Mouse (Mus musculus) heart, embryonic 13.5 days (tissue): ENCODE measurements at regions not wholly inside any gene's neighbourhood (a gene's known extent, or its start where the extent isn't known, plus 50 kb on each side); places are given as distances from the start of the nearest gene placed in this dataset.
A peak's percentile ranks its signal among the peaks of the same experiment; 100 is the strongest.

Source experiments
- ATAC-seq: fragments of 200-750 bp; cut with Nextera tagmentation; 2 replicates; pipeline ENCODE4 v1.8.0; 2017; ENCODE audit warnings: moderate TSS enrichment; ENCODE audit not compliant: insufficient number of reproducible peaks, low FRiP score, low TSS enrichment; ENCODE audit errors: extremely low read depth
- H3K27ac ChIP-seq: fragments of 300-500 bp; sonication (generic); replicated peaks from 2 replicates; pipeline ENCODE4 v1.5.1; 2015; ENCODE audit warnings: moderate library complexity, mild to moderate bottlenecking, inconsistent platforms
- H3K27me3 ChIP-seq: fragments of 300-500 bp; sonication (generic); replicated peaks from 2 replicates; pipeline ENCODE4 v1.6.1; 2015; ENCODE audit warnings: mild to moderate bottlenecking, inconsistent platforms
- H3K36me3 ChIP-seq: fragments of 300-500 bp; sonication (generic); 2 replicates; pipeline ENCODE4 v1.6.1; 2015; ENCODE audit warnings: mild to moderate bottlenecking, inconsistent platforms
- H3K4me1 ChIP-seq: fragments of 300-500 bp; sonication (generic); 2 replicates; pipeline ENCODE4 v1.6.1; 2015; ENCODE audit warnings: inconsistent platforms
- H3K4me2 ChIP-seq: fragments of 300-500 bp; sonication (generic); 2 replicates; pipeline ENCODE4 v1.6.1; 2015; ENCODE audit warnings: inconsistent platforms, mild to moderate bottlenecking, moderate library complexity
- H3K4me3 ChIP-seq: fragments of 300-500 bp; sonication (generic); 2 replicates; pipeline ENCODE4 v1.5.1; 2015; ENCODE audit warnings: moderate library complexity, mild to moderate bottlenecking, inconsistent platforms
- H3K9ac ChIP-seq: fragments of 300-500 bp; sonication (generic); 2 replicates; pipeline ENCODE4 v1.6.1; 2015; ENCODE audit warnings: inconsistent platforms, mild to moderate bottlenecking, moderate library complexity
- H3K9me3 ChIP-seq: fragments of 300-500 bp; sonication (generic); 2 replicates; pipeline ENCODE4 v1.6.1; 2016; ENCODE audit warnings: inconsistent platforms
- WGBS: fragments of 180-500 bp; shearing (Covaris S2); methylation state at CpG from one replicate; pipeline ENCODE4 v1.1.7; 2015; ENCODE audit warnings: mixed read lengths; 5-methylcytosine and 5-hydroxymethylcytosine counted together

DNA sequence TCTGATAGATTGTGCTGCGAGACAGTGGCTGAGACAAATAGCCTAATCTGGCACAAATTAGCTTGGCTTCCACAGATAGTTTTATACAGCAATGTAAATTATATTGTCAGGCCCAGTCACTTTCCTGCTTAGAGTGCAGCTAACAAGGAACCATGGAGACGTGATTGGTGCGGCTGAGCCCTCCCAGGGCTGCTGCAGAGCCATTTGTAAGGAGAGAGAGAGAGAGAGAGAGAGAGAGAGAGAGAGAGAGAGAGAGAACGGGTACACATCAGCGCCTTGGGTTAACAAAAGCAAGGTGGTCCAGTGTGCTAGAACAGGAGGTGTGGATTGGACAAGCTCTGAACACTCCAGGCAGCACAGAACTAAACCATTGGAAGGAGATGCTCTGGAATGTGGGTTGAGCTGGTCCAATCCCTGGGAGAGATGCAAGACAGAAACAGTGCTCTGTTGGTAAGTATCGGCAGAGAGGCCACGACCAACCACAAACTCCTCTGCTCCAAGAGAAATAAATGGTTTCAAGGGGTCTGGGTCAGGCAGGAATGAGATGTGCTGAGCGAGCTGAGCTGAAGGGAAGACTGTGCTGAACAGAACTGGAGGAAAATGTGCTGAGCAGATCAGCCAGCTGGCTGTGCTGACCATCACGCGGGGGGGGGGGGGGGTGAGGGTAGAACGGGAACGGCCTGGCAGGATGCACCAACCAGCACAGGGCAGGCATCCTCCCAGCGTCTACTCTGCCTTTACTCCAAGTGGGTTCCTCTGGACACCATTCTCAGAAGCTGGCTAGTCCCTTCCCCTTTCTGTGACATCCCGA, 228.8 kb upstream of the Zfp703 start:
- WGBS = 53% methylated on average over 14 of the region's 14 CpGs
- Histone ChIP-seq H3K4me2 (no peak overlapping the region), H3K4me3 (no peak overlapping the region), H3K36me3 (no peaks in the 10 kb centered on the region), H3K27ac (no peak overlapping the region), H3K27me3 (peaks cover 29% of the 10 kb centered on the region), H3K4me1 (peaks cover 8% of the 10 kb centered on the region), H3K9ac (no peak overlapping the region), H3K9me3 (no peaks in the 10 kb centered on the region)
- no peak for ATAC-seq

DNA sequence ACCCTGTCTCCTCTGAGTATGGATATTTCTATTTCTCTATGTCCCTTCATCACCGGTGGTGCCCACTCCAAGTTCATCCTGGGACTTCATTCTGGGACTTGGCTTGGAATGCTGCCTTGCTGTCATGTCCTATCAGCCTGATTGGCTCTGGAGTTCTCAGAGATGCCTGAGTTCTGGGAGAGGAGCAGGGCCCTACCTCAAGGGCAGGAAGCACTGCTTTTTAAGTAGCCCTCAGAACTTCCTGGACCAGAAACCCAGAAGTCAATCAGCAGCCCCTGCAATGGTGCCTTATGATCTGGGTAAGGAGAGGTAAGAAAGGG, 228.2 kb upstream of the Zfp703 start:
- Histone ChIP-seq H3K9ac (no peak overlapping the region), H3K4me3 (no peak overlapping the region), H3K36me3 (no peaks in the 10 kb centered on the region), H3K27me3 (peaks cover 25% of the 10 kb centered on the region), H3K4me2 (no peak overlapping the region), H3K9me3 (no peaks in the 10 kb centered on the region), H3K4me1 (peaks cover 8% of the 10 kb centered on the region), H3K27ac (no peak overlapping the region)
- 48% methylated on average over 1 of the region's 1 CpGs for WGBS
- no peak for ATAC-seq

DNA sequence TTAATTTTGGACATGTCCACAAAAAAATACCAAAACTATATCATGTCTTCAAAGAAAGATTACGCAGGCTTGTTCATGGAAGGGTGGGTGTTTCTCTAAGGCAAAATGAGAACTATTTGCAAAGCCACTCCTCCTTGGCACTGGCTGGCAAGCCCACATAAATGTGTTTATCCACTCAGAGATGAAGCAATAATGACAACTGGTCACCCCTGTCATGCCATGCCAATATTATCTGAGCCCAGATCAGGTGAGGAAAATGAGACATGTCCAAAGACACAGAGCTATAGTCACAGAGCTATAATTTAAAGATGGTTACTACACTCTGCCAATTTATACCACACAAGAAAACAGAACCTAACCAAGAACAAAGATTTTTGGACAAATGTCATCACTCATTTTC, 227.0 kb upstream of the Zfp703 start:
- H3K27ac ChIP-seq = no peak overlapping the region
- H3K4me3 ChIP-seq = no peak overlapping the region
- H3K27me3 ChIP-seq = peaks cover 25% of the 10 kb centered on the region
- H3K4me2 ChIP-seq = no peak overlapping the region
- H3K9me3 ChIP-seq = no peaks in the 10 kb centered on the region
- no peak overlapping the region for H3K9ac ChIP-seq
- ATAC-seq = no peak
- no peaks in the 10 kb centered on the region for H3K36me3 ChIP-seq
- H3K4me1 ChIP-seq = peaks cover 8% of the 10 kb centered on the region
- WGBS = 84% methylated on average over 1 of the region's 1 CpGs

DNA sequence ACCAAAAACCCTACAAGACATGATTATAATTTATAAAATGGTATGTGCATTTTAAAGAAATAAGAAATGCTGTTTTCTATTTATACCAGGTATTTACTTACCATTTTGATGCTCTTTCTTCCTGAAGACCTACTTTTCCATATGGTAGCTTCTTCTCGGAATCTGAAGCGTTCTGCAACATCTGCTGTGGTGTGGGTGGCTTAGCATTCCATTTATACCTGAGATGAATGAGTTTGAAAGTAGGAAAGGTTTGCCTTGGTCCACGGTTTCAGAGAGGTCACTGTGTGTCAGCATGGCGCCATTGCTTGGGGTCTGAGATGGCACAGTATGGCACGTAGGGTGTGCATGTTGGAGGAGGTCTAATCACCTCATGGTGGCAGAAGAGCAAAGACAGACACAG, 225.5 kb upstream of the Zfp703 start:
- H3K4me1 ChIP-seq = peaks cover 8% of the 10 kb centered on the region
- no peak for ATAC-seq
- H3K36me3 ChIP-seq = no peaks in the 10 kb centered on the region
- no peak overlapping the region for H3K4me3 ChIP-seq
- peaks cover 19% of the 10 kb centered on the region; the same call in 1 of the 2 replicates for H3K27me3 ChIP-seq
- no peaks in the 10 kb centered on the region for H3K9me3 ChIP-seq
- no peak overlapping the region for H3K4me2 ChIP-seq
- H3K27ac ChIP-seq = no peak overlapping the region
- H3K9ac ChIP-seq = no peak overlapping the region
- WGBS = 83% methylated on average over 5 of the region's 5 CpGs

DNA sequence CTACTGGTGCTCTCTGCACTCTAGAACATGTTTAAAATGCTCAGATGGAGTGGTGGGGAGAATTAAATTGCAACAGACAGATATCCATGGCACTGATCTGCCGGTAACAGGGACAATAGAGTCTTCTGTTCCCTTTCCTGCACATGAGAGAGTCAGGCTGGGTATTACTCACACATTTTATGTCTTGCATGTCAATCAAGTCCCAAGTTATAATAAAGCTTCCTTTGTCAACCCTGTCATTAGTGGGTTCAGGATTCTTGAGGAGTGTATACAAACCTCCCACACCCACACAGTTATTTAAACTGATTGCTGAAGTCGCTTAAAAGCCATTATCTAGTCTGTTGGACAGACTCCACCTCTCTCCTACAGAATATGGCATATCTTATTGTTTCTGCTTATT, 220.7 kb upstream of the Zfp703 start:
- H3K4me3 ChIP-seq = no peak overlapping the region
- ATAC-seq = no peak
- H3K9ac ChIP-seq = no peak overlapping the region
- no peaks in the 10 kb centered on the region for H3K36me3 ChIP-seq
- no peak overlapping the region for H3K27ac ChIP-seq
- H3K27me3 ChIP-seq = peaks cover 4% of the 10 kb centered on the region; the same call in 1 of the 2 replicates
- H3K4me1 ChIP-seq = peaks cover 5% of the 10 kb centered on the region; the same call in 1 of the 2 replicates
- peaks cover 12% of the 10 kb centered on the region for H3K9me3 ChIP-seq
- 66% methylated on average over 2 of the region's 2 CpGs for WGBS
- H3K4me2 ChIP-seq = no peak overlapping the region

GRCm38 (mm10) chr8:26760726-26761125, 216.4 kb upstream of the Zfp703 start:
- Histone ChIP-seq H3K9me3 (peaks cover 16% of the 10 kb centered on the region), H3K27me3 (peaks cover 33% of the 10 kb centered on the region), H3K36me3 (no peaks in the 10 kb centered on the region), H3K4me2 (no peak overlapping the region), H3K9ac (no peak overlapping the region), H3K4me1 (peaks cover 5% of the 10 kb centered on the region; the same call in 1 of the 2 replicates), H3K27ac (no peak overlapping the region), H3K4me3 (no peak overlapping the region)
- WGBS = 81% methylated on average over 1 of the region's 1 CpGs
- ATAC-seq = no peak

- no peak overlapping the region for H3K4me2 ChIP-seq
- H3K27me3 ChIP-seq = peaks cover 57% of the 10 kb centered on the region
- peaks cover 5% of the 10 kb centered on the region; the same call in 1 of the 2 replicates for H3K4me1 ChIP-seq
- no peak overlapping the region for H3K27ac ChIP-seq
- no peak overlapping the region for H3K9ac ChIP-seq
- peaks cover 16% of the 10 kb centered on the region for H3K9me3 ChIP-seq
- no peak for ATAC-seq
- no peaks in the 10 kb centered on the region for H3K36me3 ChIP-seq
- 82% methylated on average over 16 of the region's 16 CpGs for WGBS
- no peak overlapping the region for H3K4me3 ChIP-seq
Measured at GRCm38 (mm10) chr8:26762942-26763778, 214.0 kb upstream of the Zfp703 start.

DNA sequence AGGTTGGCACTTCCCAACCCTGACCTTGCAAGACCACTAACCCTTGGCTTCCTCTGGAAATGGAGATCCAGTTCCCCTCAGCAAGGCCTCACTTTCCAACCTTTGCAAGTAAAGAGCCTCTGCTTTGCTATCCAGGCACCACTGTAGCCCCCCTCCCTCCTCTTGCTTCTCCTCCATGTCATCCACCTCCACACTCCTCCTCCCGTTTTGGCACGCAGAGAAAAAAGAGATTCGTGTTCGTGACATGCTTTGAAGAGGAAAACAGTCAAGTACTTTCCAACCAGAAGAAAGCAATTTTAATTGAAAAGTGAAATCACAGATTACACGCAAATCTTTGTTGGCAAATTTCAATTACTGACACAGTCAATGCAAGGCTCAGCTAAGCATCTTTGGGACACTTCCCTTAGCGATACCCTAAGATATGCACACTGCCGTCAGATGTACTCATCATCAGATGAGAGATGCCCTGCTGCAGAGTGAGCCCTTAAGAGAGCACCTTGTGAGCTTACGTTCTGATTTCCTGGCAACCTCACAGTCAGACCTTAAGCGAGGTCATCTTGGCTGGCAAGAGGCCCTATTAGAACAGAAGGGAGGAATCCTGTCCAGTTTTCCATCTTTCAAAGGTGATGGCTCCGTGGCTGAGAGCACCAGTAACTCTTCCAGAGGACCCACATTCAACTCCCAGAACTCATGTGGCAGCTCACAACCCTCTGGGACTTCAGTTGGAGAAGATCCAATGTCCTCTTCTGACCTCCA, 208.5 kb upstream of the Zfp703 start:
- 74% methylated on average over 10 of the region's 10 CpGs for WGBS
- ATAC-seq = no peak
- Histone ChIP-seq H3K4me1 (peaks cover 17% of the 10 kb centered on the region), H3K4me2 (no peak overlapping the region), H3K36me3 (no peaks in the 10 kb centered on the region), H3K9me3 (no peaks in the 10 kb centered on the region), H3K4me3 (no peak overlapping the region), H3K27ac (no peak overlapping the region), H3K27me3 (peaks cover 83% of the 10 kb centered on the region), H3K9ac (no peak overlapping the region)

DNA sequence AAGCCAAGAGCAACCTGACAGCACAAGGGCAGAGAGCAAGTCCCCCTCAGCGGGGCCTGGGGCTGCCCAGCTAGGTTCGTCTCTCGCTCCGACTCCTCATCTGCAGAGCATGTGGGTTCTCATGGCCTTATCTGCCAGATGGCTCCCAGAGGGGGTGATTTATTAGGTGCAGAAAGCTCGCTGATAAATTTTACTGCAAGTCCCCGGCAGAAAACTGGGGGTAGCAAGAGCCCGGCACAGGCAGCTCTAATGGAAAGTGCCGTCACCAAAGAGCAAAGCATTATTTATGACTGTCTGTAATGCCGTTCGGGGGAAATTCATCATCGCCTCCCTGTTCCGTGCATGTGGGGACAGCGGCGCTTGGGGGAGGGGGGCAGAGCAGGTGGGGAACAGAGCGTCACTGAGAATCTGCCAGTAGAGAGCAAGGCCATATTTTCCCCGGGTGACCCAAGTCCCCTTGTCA, 206.7 kb upstream of the Zfp703 start:
- ATAC-seq = peak; percentile 55; the same call in 1 of the 2 replicates
- WGBS = 10% methylated on average over 16 of the region's 16 CpGs
- H3K9me3 ChIP-seq = no peaks in the 10 kb centered on the region
- H3K9ac ChIP-seq = peak overlapping the region; percentile 69
- H3K27me3 ChIP-seq = peaks cover 85% of the 10 kb centered on the region
- peak overlapping the region; percentile 24; the same call in 1 of the 2 replicates for H3K27ac ChIP-seq
- H3K4me2 ChIP-seq = peak overlapping the region; percentile 72
- peak overlapping the region; percentile 39 for H3K4me3 ChIP-seq
- no peaks in the 10 kb centered on the region for H3K36me3 ChIP-seq
- peaks cover 17% of the 10 kb centered on the region for H3K4me1 ChIP-seq

DNA sequence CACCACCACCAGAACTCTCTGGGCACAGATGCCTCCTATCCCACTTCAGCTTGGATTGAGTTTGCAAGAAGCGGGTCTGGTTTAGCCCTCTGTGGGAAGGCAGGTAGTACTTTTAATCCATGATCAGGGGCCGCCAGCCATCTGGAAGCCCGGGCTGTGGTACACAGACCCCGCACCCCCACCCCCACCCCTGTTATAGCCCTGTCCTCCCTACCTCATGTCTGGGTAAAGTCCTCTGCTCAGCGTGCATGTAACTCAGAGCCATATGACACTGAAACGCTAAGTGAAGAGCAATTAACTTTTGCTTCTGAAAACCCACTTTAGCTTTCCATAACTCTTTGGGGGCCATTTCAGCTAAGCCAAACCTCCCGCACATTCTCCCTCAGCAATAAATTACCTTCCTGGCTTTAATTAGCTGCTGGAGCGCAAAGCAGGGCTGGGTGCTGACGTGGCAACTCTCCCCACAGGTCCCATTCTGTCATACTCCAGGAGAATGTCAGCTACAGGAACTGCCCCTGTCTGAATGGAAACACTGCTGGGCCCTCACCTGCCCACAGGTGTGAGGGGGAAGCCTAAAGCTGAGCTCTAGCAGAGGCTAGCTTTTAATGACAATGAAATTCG, 198.1 kb upstream of the Zfp703 start:
- Histone ChIP-seq H3K4me1 (peaks cover 6% of the 10 kb centered on the region), H3K9ac (no peak overlapping the region), H3K9me3 (no peaks in the 10 kb centered on the region), H3K27me3 (peaks cover 85% of the 10 kb centered on the region), H3K27ac (no peak overlapping the region), H3K4me3 (no peak overlapping the region), H3K36me3 (no peaks in the 10 kb centered on the region), H3K4me2 (no peak overlapping the region)
- ATAC-seq = no peak
- WGBS = 58% methylated on average over 10 of the region's 10 CpGs

GRCm38 (mm10) chr8:26780515-26780914, 196.6 kb upstream of the Zfp703 start:
- Histone ChIP-seq H3K27ac (no peak overlapping the region), H3K9ac (peak overlapping the region; percentile 68), H3K4me3 (peak overlapping the region; percentile 40), H3K9me3 (no peaks in the 10 kb centered on the region), H3K4me1 (peaks cover 12% of the 10 kb centered on the region), H3K27me3 (peaks cover 70% of the 10 kb centered on the region), H3K4me2 (peak overlapping the region; percentile 68), H3K36me3 (no peaks in the 10 kb centered on the region)
- WGBS = 9% methylated on average over 19 of the region's 19 CpGs
- ATAC-seq = no peak
